Mouse (Mus musculus) lung, embryonic 14.5 days (tissue): Measurements from ENCODE around the gene Rps6ka1. TPM values are rescaled to one million over a fixed set of nuclear protein-coding genes. Genes with fewer than 3 reads are reported as not detected.
A peak's percentile ranks its signal among the peaks of the same experiment; 100 is the strongest.

ENCODE experiments used
- ATAC-seq: fragments of 200-750 bp; cut with Nextera tagmentation; 2 replicates; pipeline ENCODE4 v1.8.0; 2017; ENCODE audit warnings: mild to moderate bottlenecking, moderate TSS enrichment, moderate library complexity; ENCODE audit not compliant: insufficient read depth
- DNase-seq: peaks from one replicate; pipeline ENCODE4 v3.0.0-alpha.2; 2015
- H3K27ac ChIP-seq: fragments of 300-500 bp; sonication (generic); 2 replicates; pipeline ENCODE4 v1.5.1; 2014; ENCODE audit warnings: low read depth, mild to moderate bottlenecking, moderate library complexity
- H3K27me3 ChIP-seq: fragments of 300-500 bp; sonication (generic); 2 replicates; pipeline ENCODE4 v1.6.1; 2014; ENCODE audit warnings: low read length, control low read depth; ENCODE audit not compliant: insufficient read depth
- H3K36me3 ChIP-seq: fragments of 300-500 bp; sonication (generic); 2 replicates; pipeline ENCODE4 v1.6.1; 2014; ENCODE audit warnings: control low read depth; ENCODE audit not compliant: insufficient read depth
- H3K4me1 ChIP-seq: fragments of 300-500 bp; sonication (generic); 2 replicates; pipeline ENCODE4 v1.6.1; 2014; ENCODE audit warnings: antibody characterized with exemption, control low read depth; ENCODE audit not compliant: insufficient read depth
- H3K4me2 ChIP-seq: fragments of 300-500 bp; sonication (generic); 2 replicates; pipeline ENCODE4 v1.6.1; 2014; ENCODE audit warnings: mild to moderate bottlenecking
- H3K4me3 ChIP-seq: fragments of 300-500 bp; sonication (generic); 2 replicates; pipeline ENCODE4 v1.5.1; 2014; ENCODE audit warnings: low read depth, low read length
- H3K9ac ChIP-seq: fragments of 300-500 bp; sonication (generic); 2 replicates; pipeline ENCODE4 v1.6.1; 2014
- H3K9me3 ChIP-seq: fragments of 300-500 bp; sonication (generic); 2 replicates; pipeline ENCODE4 v1.6.1; 2016; ENCODE audit warnings: low read depth, low read length, control low read depth
- CTCF ChIP-seq: IDR thresholded peaks from 2 replicates; pipeline ENCODE4 v1.5.1; 2016; ENCODE audit warnings: antibody characterized with exemption, low read depth
- WGBS: fragments of 180-500 bp; shearing (Covaris S2); extraction: QIAGEN DNeasy Blood & Tissue Kit; methylation state at CpG from one replicate; pipeline ENCODE4 v1.1.7; 2014; 5-methylcytosine and 5-hydroxymethylcytosine counted together
- polyA plus RNA-seq: library from polyadenylated mRNA; unstranded; fragments of >200 nt; fragmentation: Nextera tagmentation; extraction: Ambion mirVana; gene quantifications from 2 replicates; pipeline ENCODE4 v1.2.1, GENCODE M21; 2014

Gene Rps6ka1
- polyA plus RNA-seq, 1 experiment from 2014 or later, result 49.5 TPM

- H3K4me3 ChIP-seq, result no peak overlapping the region
- peak; percentile 96 for TF ChIP-seq CTCF
- no peaks in the 10 kb centered on the region for H3K4me1 ChIP-seq
- no peak overlapping the region for H3K27ac ChIP-seq
- ATAC-seq (no peak), DNase-seq (peak; percentile 89)
- no peaks in the 10 kb centered on the region for H3K36me3 ChIP-seq
- no peak overlapping the region; the same call in 1 of the 2 replicates for H3K9ac ChIP-seq
- peak overlapping the region; percentile 41 for H3K4me2 ChIP-seq
- 0 out of 2 replicates have a peak, but pooled peaks cover 3% of the 10 kb centered on the region for H3K27me3 ChIP-seq
- 10% methylated on average over 10 of the region's 10 CpGs for WGBS
- no peaks in the 10 kb centered on the region for H3K9me3 ChIP-seq
Measured at GRCm38 (mm10) chr4:133829281-133830070, 58.1 kb downstream of the Rps6ka1 start.

- Histone ChIP-seq H3K9ac (no peak overlapping the region; the same call in 1 of the 2 replicates), H3K9me3 (no peaks in the 10 kb centered on the region), H3K4me2 (peak overlapping the region; percentile 45), H3K27me3 (0 out of 2 replicates have a peak, but pooled peaks cover 3% of the 10 kb centered on the region), H3K36me3 (no peaks in the 10 kb centered on the region), H3K4me3 (no peak overlapping the region), H3K27ac (no peak overlapping the region; the same call in 1 of the 2 replicates), H3K4me1 (no peaks in the 10 kb centered on the region)
- 22% methylated on average over 25 of the region's 25 CpGs for WGBS
- ATAC-seq, result no peak
- DNase-seq, result no peak
- TF ChIP-seq CTCF, result no peak
Measured at GRCm38 (mm10) chr4:133827887-133828794, 59.5 kb downstream of the Rps6ka1 start.

- TF ChIP-seq CTCF, result no peak
- Histone ChIP-seq H3K9me3 (no peaks in the 10 kb centered on the region), H3K4me2 (no peak overlapping the region), H3K36me3 (no peaks in the 10 kb centered on the region), H3K4me3 (no peak overlapping the region), H3K27me3 (0 out of 2 replicates have a peak, but pooled peaks cover 3% of the 10 kb centered on the region), H3K27ac (no peak overlapping the region), H3K4me1 (no peaks in the 10 kb centered on the region), H3K9ac (no peak overlapping the region)
- ATAC-seq (no peak), DNase-seq (no peak)
- 68% methylated on average over 6 of the region's 6 CpGs for WGBS
Measured at GRCm38 (mm10) chr4:133827354-133827753, 60.2 kb downstream of the Rps6ka1 start.

- no peak overlapping the region for H3K9ac ChIP-seq
- H3K4me3 ChIP-seq, result no peak overlapping the region
- H3K4me1 ChIP-seq, result no peaks in the 10 kb centered on the region
- no peak overlapping the region for H3K27ac ChIP-seq
- no peaks in the 10 kb centered on the region for H3K36me3 ChIP-seq
- DNase-seq (no peak), ATAC-seq (no peak)
- 24% methylated on average over 3 of the region's 3 CpGs for WGBS
- no peak overlapping the region for H3K4me2 ChIP-seq
- no peak for TF ChIP-seq CTCF
- 0 out of 2 replicates have a peak, but pooled peaks cover 3% of the 10 kb centered on the region for H3K27me3 ChIP-seq
- H3K9me3 ChIP-seq, result no peaks in the 10 kb centered on the region
Measured at GRCm38 (mm10) chr4:133825731-133826130, 61.9 kb downstream of the Rps6ka1 start.

GRCm38 (mm10) chr4:133820806-133821560, 66.6 kb downstream of the Rps6ka1 start:
- Histone ChIP-seq H3K4me3 (no peak overlapping the region), H3K27me3 (no peaks in the 10 kb centered on the region), H3K36me3 (no peaks in the 10 kb centered on the region), H3K27ac (no peak overlapping the region), H3K4me2 (no peak overlapping the region), H3K4me1 (peaks cover 5% of the 10 kb centered on the region; the same call in 1 of the 2 replicates), H3K9ac (no peak overlapping the region), H3K9me3 (no peaks in the 10 kb centered on the region)
- WGBS, result 42% methylated on average over 9 of the region's 9 CpGs
- DNase-seq, result no peak
- no peak for ATAC-seq
- no peak for TF ChIP-seq CTCF

GRCm38 (mm10) chr4:133820166-133820565, 67.4 kb downstream of the Rps6ka1 start:
- ATAC-seq, result no peak
- Histone ChIP-seq H3K4me3 (no peak overlapping the region), H3K9me3 (no peaks in the 10 kb centered on the region), H3K4me2 (no peak overlapping the region), H3K27ac (no peak overlapping the region), H3K9ac (no peak overlapping the region), H3K4me1 (peaks cover 11% of the 10 kb centered on the region), H3K36me3 (no peaks in the 10 kb centered on the region), H3K27me3 (no peaks in the 10 kb centered on the region)
- no peak for TF ChIP-seq CTCF
- DNase-seq, result no peak
- 37% methylated on average over 4 of the region's 4 CpGs for WGBS
